Mouse (Mus musculus) megakaryocyte, adult 5-6 weeks (primary cell): Measurements from ENCODE around the gene Pcid2. TPM values are rescaled to one million over a fixed set of nuclear protein-coding genes. Genes with fewer than 3 reads are reported as not detected.
A peak's percentile ranks its signal among the peaks of the same experiment; 100 is the strongest.

Experiments used
- ATAC-seq: 2 replicates; pipeline ENCODE4 v1.8.0; 2016; ENCODE audit warnings: mild to moderate bottlenecking, inconsistent platforms; ENCODE audit not compliant: poor library complexity, severe bottlenecking
- total RNA-seq, 2 experiments: library from RNA; stranded (forward) in 1 of 2; stranded (reverse) in 1 of 2; fragments of 153-499, 151-499 nt in 1 of 2; fragments of 221-1000, 200-1000 nt in 1 of 2; gene quantifications; 2 replicates each; pipeline versions ENCODE4 v1.2.3 to v1.2.4; 2015 to 2017

The Pcid2 gene
- total RNA-seq, 2 experiments from 2014 or later = 14.0 to 21.2 TPM

DNA sequence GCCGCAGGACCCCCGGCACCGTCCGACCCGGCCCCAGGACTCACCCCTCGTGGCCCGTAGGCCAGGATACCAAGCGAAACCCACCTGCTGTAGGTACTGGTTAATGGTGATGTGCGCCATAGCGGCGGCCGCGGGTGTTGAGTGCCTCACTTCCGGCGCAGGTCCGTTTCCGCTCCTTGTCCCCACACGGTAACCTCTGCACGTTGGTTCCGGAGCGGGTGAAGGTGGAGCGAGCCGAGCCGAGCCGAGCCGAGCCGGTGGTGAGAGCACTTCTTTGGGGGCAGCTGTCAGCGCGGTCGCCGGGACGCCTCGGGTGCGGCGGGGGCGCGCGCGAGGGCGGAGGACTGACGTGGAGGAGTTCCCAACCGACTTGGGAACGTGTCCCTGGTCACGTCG lies 570 bp downstream of the Pcid2 start:
- peak; percentile 67 for ATAC-seq

DNA sequence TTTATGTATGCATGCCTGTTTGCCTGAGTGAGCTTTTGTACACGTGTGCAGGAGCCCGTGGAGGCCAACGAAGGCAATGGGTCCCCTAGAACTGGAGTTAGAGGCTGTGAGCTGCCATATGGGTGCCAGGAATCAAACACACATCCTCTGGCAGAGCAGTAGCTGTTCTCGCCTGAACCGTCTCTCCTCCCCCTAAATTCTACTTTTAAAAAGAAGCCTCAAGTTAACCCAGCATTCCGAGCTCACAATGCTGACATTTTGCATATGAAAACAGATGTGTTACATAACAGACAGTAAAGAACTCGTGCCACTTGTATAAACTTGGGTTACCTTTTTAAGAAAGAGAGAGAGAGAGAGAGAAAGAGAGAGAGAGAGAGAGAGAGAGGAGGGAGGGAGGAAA lies 27.7 kb downstream of the Pcid2 start:
- no peak for ATAC-seq

DNA sequence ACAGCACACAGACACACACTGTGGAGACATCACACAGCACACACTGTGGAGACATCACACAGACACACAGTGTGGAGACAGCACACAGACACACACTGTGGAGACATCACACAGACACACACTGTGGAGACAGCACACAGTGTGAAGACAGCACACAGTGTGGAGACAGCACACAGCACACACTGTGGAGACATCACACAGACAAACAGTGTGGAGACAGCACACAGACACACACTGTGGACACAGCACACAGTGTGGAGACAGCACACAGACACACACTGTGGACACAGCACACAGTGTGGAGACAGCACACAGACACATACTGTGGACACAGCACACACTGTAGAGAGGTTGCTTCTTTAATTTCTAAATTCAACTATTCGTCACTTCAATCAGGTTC lies 29.7 kb downstream of the Pcid2 start:
- peak; percentile 22; the same call in 1 of the 2 replicates for ATAC-seq

DNA sequence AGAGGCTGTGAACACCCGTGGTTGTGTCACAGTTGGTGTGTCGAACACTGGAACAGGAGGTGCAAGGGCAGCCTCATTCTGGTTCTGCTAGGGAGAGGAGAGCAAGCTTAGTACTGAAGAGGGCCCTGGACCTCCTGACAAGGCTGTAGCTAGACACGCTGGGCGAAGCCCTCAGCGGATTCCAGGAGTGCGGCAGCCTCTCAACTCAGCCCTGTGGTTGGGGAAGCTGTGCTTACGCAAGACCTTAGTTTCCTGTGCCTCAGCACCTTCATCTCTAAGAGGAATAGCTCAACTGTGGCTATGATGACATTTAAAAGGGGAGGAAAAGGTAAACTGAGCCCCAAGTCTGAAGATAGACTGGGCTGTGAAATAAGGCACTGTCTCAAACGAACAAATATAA lies 30.2 kb downstream of the Pcid2 start:
- peak; percentile 94 for ATAC-seq

DNA sequence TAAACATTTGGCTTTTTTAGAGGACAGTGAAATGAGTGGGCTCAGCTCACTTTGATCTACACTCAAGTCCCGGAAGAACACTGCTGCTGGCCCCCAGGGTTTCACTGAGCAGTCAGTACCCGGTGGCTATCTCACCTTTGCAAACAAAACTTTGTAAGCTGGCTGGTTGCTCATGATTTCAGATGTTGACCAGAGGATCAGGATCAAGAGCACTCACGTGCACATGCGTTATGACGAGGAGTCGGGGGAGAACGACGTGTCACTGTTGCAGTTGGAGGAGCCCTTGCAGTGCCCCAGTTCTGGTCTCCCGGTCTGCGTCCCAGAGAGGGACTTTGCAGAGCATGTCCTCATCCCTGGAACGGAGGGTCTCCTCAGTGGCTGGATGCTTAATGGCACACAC lies 32.0 kb downstream of the Pcid2 start:
- ATAC-seq = no peak

DNA sequence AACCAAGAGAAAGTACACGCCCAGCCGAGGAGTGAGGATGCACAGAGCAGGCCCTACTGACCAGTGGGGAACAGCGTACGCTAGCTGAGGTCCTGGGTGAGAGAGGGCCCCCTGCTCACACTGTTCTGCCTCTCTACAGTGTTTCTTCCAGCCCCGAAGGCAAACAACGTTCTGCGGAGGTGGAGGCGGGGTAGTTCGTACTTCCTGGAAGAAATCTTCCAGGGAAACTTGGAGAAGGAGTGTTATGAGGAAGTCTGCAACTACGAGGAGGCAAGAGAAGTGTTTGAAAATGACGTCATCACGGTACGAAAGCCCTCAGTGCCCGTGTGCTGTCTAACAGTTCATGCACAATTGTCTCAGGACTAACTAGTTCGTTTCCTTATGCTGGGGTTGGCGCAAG lies 42.1 kb downstream of the Pcid2 start:
- ATAC-seq = no peak

DNA sequence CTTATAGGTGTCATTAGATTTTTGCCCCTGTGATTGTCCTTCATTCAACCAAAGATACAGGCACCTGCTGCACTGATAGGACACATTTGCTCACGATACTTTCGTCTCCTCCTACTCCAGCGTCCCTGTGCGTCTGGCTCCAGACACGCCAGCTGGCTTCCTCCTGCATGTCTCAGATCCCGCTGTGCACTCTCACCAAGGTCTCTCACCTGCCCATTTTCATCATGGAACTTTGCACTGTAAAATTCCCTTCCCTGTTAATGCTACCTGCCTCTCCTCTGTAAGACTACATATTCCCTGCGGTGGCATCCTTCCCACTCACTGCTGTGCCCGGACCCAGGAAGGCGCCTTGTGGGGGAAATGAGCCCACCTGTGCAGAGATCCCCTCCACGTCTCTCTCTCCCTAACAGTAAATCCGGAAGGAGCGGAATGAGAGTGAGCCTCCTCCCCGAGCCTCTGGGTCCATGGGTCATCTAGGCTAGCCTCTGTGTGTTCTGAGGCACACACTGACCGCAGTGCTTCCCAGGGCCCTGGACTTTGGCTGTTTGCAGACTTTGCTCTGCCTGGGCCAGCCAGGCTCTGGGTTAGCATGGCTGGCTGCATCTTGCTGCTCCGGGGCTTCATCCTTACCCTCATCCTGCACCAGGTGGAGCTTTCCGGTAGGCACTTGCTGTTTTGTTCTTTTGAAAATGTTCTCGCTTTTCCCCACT lies 44.7 kb downstream of the Pcid2 start, which contains the start of gene Proz:
Gene Proz, plus strand, starts transcription at position 474 of the 710 bp plus-strand sequence.
- ATAC-seq = no peak

DNA sequence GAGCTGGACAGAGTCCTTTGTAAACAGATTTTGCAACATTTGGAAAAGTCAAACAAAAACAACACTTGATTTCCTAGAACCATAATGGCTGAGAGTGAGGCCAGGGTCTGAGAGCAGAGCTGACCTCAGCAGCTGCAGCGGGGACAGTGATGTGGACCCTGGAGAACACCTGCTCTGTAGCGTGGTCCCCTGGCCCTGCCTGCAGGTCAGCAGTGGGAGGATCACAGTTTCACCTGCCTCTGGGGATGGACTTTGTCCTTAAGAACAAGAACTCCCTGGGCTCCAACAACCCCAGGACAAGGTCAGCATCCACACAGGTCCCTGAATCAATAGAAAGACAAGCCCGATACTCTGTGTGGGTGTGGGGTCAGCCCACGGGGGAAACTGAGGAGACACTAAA lies 47.9 kb downstream of the Pcid2 start:
- no peak for ATAC-seq

DNA sequence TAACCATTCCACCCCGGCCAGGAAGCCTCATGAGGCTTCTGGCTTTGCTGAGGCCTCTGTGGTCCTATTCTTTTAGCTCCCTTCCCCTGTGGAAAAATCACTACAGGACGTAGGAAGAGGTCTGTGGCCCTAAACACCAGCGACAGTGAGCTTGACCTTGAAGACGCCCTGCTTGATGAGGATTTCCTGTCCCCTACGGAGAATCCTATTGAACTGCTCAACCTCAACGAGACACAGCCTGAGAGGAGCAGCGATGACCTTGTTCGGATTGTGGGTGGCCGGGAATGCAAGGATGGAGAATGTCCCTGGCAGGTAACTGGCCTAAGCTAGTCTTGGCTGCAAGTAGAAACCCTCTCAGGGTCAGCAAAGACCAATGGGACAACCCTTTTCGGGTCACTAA lies 54.7 kb downstream of the Pcid2 start:
- no peak for ATAC-seq

DNA sequence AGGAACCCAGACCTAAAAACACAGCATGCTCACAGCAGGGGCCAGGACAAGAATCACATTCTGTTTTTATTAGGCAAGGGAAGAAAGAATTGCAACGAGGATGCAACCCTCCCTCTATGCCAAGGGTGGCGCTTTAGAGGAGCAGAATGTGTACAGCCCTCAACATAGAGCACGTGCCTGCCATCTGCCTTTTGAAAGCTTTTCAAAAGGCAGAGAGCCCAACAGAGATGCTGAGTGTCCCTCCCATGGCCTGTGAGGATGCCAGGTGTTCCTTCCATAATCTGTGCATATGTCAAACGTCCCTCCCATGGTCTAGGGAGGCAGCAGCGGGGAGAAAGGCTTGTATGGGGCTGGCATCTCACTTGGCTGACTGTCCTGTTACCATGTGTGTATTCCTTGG lies 57.6 kb downstream of the Pcid2 start:
- ATAC-seq = no peak

DNA sequence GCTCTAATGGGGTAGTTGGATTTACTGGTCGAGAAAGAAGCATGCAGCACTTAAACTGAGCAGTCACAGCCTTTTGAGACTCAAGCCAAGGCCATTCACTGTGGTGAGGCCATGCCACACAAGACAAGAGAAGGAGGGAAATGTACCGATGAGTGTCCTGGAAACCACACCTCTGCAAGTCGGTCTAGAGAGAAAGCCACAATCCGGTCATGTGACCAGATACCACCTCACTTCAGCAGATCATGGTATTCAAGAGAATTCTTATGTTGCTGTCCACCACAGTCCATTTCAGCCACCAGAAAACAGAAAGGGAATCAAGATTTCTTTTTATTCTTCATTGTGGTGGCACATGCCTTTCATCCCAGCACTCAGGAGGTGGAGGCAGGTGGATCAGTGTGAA lies 63.8 kb downstream of the Pcid2 start:
- no peak for ATAC-seq

DNA sequence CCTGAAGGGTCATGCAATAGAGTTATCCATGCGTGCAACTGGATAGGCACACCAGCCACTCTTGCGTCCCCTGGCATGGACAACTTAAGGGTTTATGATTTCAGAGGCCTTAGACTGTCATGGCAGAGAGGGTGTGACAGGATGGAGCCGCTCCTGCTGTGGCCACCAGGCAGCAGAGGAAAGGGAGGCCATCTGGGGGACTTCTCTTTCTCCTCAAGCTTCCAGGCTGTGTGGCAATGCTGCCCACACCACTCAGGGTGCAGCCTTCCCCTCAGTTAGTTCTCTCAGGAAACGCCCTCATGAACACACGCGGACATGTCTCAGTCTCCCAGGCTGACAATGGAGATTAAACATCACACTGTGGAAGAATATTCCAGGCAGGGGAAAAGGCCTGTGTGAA lies 66.2 kb downstream of the Pcid2 start:
- ATAC-seq = peak; percentile 68

DNA sequence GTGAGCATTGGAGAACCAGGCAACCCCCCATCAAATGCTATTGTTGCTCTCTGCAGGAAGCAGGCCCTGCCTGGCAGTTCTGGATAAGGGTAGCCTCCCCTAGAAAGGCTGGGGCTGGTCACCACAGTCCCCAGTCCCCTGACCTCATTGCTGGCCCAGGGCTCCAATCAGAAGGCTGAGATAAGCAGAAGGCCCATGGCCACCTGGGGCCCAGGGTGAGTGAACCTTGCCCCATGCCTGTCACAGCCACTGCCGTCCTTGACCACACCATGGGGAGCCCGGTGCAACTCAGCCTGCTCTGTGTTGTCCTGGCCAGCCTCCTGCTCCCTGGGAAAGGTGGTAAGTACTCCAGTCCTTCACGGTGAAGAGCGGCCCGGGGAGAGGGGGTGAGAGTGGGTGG lies 67.7 kb downstream of the Pcid2 start:
- no peak for ATAC-seq

DNA sequence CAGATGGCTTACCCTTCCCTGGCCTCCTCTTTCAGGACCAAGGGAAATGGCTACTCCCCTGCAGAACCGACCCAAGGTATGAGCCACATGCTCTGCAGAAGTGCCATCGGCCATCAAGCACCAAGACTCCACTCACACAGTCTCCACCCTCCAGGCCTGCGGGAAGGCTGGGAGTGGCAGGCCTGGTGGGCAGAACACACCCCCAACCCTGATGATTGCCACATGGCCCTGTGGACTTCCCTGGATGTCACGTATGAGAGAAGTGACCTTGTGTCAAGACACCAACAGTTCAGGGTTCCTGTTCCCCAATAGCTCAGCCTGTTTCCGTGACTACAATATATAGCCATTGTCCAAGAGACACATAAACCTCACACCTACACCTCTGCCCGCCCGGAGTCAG lies 68.2 kb downstream of the Pcid2 start, which contains the start of gene F10:
Gene F10, plus strand, starts transcription at position 294 of the 400 bp plus-strand sequence.
- peak; percentile 74 for ATAC-seq

DNA sequence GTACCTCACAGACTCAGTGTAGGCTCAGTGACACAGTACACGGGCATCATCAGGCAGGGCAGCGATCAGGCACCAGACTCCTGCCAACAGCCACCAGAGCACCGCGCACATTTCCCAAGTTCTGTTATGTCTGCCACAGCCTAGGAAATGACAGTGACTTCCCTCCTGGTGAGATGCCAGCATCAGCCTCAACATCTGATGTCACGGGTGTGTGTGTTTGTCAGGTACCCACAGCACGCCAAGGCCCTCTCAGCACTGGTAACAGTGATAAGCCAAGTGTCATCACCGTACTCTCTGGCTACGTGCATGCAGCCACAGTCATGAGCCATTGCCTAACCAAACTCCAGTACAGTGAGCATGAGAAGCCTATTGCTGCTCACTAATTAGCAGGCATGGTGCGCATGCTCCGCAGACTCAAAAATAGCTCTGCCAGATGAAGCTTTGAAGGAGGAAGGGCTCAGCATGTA lies 68.9 kb downstream of the Pcid2 start:
- peak; percentile 58 for ATAC-seq

DNA sequence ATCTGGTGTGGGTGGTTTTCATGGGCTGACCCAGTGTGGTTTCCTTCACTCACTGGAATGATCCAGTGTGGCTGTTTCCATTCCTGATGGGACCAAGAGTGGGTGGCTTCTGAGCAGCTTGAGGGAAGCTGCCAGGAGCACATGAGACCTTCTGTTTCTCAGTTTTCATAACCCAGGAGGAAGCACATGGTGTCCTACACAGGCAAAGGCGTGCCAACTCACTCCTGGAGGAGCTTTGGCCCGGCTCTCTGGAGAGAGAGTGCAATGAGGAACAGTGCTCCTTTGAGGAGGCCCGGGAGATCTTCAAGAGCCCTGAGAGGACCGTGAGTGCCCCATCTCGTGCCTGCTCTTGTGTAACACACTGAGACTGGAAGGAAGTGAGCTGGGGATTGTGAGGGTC lies 76.8 kb downstream of the Pcid2 start:
- ATAC-seq = peak; percentile 81

DNA sequence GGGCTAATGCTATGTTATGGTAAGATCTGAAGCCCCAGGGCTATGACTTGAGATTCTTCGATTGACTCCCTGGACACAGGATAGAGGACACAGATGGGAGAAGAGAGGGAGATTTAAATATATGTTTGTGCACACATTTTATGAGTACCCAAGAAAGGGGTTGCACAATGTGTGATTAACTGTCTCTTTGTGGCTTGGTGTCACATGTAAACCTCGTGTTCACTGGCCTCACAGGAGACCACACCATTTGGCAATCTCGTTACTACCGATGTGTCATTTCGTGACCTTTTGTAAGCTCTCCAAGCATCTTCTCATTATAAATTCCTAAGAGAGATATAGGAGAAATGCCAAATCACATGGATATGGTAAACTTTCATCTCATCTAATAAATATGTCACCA lies 77.6 kb downstream of the Pcid2 start:
- ATAC-seq = peak; percentile 58

Other genes starting within 250 kb of the Pcid2 start
- gene Mcf2l, start 231.7 kb downstream of the Pcid2 start, total RNA-seq (2015) = 7.2 and 10.1 TPM in 2 replicates
- gene Mcf2l, start 231.7 kb downstream of the Pcid2 start, total RNA-seq (2017) = 26.4 and 32.3 TPM in 2 replicates
- gene F7, start 79.4 kb downstream of the Pcid2 start, total RNA-seq (2015) = 0.27 and 0.56 TPM in 2 replicates
- gene F7, start 79.4 kb downstream of the Pcid2 start, total RNA-seq (2017) = 1.3 TPM in 1 of 2 replicates, not detected in the other
- gene F10, start 68.2 kb downstream of the Pcid2 start, total RNA-seq (2015) = 50.6 and 57.5 TPM in 2 replicates
- 98.7 and 109 TPM in 2 replicates for gene F10, start 68.2 kb downstream of the Pcid2 start, total RNA-seq (2017)
- gene Proz, start 44.5 kb downstream of the Pcid2 start, total RNA-seq (2015) = 0.07 and 0.20 TPM in 2 replicates
- gene Proz, start 44.5 kb downstream of the Pcid2 start, total RNA-seq (2017) = 0.33 TPM in 1 of 2 replicates, not detected in the other
- gene Cul4a, start 162 bp upstream of the Pcid2 start, total RNA-seq (2015) = 57.4 and 60.7 TPM in 2 replicates
- gene Cul4a, start 162 bp upstream of the Pcid2 start, total RNA-seq (2017) = 56.9 and 57.9 TPM in 2 replicates
- 609 and 613 TPM in 2 replicates for gene Lamp1, start 53.7 kb upstream of the Pcid2 start, total RNA-seq (2015)
- gene Lamp1, start 53.7 kb upstream of the Pcid2 start, total RNA-seq (2017) = 770 and 822 TPM in 2 replicates
- gene Grtp1, start 95.2 kb upstream of the Pcid2 start, total RNA-seq (2015) = 0.22 and 0.80 TPM in 2 replicates
- gene Grtp1, start 95.2 kb upstream of the Pcid2 start, total RNA-seq (2017) = 0.53 TPM in 1 of 2 replicates, not detected in the other
- not detected in 2 replicates for gene Adprhl1, start 148.7 kb upstream of the Pcid2 start, total RNA-seq (2015)
- gene Adprhl1, start 148.7 kb upstream of the Pcid2 start, total RNA-seq (2017) = not detected in 2 replicates
- gene Dcun1d2, start 182.7 kb upstream of the Pcid2 start, total RNA-seq (2015) = 10.6 and 10.8 TPM in 2 replicates
- gene Dcun1d2, start 182.7 kb upstream of the Pcid2 start, total RNA-seq (2017) = 14.6 and 19.7 TPM in 2 replicates
- 11.2 and 16.0 TPM in 2 replicates for gene Tmco3, start 182.7 kb upstream of the Pcid2 start, total RNA-seq (2015)
- gene Tmco3, start 182.7 kb upstream of the Pcid2 start, total RNA-seq (2017) = 8.2 and 8.9 TPM in 2 replicates
- gene Tfdp1, start 233.3 kb upstream of the Pcid2 start, total RNA-seq (2015) = 136 and 146 TPM in 2 replicates
- gene Tfdp1, start 233.3 kb upstream of the Pcid2 start, total RNA-seq (2017) = 103 and 105 TPM in 2 replicates